Mouse (Mus musculus) small intestine, adult 2 months (tissue): ENCODE data around the gene Nfib.

Source experiments
- CTCF ChIP-seq: fragments of 200-500 bp; IDR thresholded peaks from 2 replicates; pipeline ENCODE4 v1.5.1; 2012; ENCODE audit warnings: low read depth, mild to moderate bottlenecking, control low read depth, inconsistent platforms, low read length, moderate library complexity, mixed read lengths; ENCODE audit not compliant: insufficient replicate concordance, insufficient read length; ENCODE audit errors: extremely low read depth
- POLR2A ChIP-seq: fragments of 200-500 bp; IDR thresholded peaks from 2 replicates; pipeline ENCODE4 v1.6.1; 2012; ENCODE audit warnings: low read depth, mild to moderate bottlenecking, control low read depth, inconsistent platforms, low read length, moderate library complexity

- TF ChIP-seq POLR2A (no peak), CTCF (no peak)
Measured at GRCm38 (mm10) chr4:82502012-82502411, 203.5 kb downstream of the Nfib start.
